Mouse (Mus musculus): ENCODE measurements at regions not wholly inside any gene's neighbourhood (a gene's known extent, or its start where the extent isn't known, plus 50 kb on each side); places are given as distances from the start of the nearest gene placed in this dataset.

DNA sequence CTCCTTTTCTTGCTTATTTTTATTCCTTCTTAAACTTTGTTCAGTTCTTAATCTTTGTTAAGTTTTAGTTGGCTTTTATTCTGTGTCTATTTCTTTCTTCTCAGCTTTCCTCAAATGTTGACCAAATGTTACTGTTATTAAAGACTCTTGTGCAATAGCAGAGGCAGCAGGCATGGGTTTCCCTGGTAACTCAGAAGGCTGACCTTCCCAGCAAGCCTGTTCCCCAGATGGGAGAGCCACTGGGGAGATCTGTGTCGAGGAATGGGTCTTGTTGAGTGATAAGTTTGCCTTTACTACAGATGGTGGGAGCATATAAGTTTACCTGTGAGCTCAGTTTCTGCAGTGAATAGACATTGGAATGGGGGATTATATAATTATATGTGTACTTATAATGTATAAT is 237.2 kb downstream of the Plpp3 start:
- peak; percentile 33 for DNase-seq (ENCODE audit: low read depth)

DNA sequence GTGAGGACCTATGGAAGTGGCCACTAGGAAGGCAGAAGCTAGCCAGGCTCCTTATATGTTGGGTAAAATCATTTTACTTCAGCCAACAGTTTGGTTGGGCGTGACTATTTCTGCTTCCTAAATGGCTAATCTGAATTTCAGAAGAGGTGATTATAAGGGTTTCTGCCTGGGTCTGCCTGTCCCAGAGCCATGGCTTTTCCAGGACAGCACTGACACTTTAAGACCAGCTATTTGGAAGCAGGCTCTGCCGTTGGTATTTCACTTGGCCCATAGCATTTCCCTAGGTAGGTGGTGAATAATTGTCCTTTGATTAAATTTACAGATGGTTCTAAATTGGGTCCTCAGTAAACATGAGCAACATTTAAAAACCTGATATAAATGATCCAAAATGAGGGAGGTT is 240.3 kb downstream of the Plpp3 start:
- no peak for DNase-seq (ENCODE audit: low read depth)

DNA sequence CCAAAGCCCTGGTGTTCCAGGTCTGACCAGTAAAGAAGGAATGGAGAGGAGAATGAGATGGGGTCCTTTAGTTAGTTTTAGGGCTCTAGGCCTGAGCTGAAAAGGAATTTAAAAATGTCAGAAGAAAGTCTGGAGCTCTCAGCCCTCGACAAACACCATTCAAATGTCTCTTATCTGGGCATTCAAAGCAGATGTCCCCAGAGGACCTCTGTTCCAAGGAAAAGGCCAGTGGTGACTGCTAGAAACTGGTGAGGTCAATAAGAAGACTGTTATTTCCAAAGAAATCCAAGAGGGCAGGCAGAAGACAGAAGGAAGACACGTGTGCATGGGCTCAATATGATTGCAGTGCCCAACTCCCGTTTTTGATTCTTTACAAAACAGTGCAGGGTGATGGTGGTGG is 244.9 kb downstream of the Plpp3 start:
- DNase-seq (ENCODE audit: low read depth), result no peak

- DNase-seq (ENCODE audit: low read depth), result no peak
Observed at GRCm38 (mm10) chr4:105403169-105403568, 246.0 kb downstream of the Plpp3 start.

DNA sequence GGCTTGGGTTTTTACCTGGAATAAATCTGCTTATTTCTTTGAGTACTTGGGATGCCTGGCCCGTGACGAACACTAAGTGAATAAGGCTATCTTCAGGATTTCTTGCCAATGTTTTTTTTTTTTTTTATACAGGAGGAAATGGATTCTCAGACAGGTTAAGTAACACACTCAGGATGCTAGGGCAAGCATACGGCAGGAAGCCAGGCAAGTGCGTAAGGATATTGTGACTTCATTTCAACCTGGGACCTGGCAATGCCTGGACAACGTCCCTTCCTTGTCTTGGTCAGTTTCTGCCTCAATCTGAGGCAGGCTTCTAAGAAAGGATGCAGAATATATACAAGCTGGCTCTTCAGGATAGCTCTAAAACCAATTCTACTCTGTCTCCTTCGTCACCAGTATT is 246.5 kb downstream of the Plpp3 start:
- no peak for DNase-seq (ENCODE audit: low read depth)

GRCm38 (mm10) chr4:105405728-105406127 is 248.6 kb downstream of the Plpp3 start:
- DNase-seq (ENCODE audit: low read depth), result no peak

DNA sequence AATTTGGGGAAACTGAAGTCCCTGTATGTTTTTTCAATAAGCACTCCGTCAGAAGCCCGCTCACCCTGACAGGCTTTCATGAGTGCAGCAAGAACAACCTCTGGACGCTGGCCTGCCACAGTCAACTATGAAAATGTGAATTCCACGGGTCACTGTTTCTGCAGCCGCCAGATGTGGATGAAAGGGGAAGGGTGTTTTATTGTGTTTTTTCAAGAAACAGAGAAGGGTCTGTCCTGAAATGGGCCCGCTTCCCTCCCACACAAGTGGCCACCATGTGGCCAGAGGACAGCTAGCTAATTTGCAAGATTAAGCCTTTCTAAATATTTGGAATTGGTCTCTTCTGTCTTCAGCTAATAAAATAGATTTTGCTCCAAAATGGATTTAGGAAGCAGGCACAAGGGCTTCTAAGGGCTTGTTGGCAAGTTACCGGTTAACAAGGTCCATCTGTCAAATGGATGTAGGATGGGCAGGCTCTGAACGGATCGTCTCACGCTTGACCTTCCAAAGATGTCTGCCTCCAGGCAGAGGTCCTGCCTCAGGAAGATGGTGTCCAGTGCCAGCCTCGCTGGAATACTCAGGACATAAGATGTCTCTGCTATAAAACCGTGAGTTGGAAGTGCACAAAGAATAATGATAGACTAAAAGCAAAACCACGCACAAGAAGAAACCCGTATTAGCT is 249.8 kb downstream of the Plpp3 start:
- no peak for DNase-seq (ENCODE audit: low read depth)

- no peak for DNase-seq (ENCODE audit: low read depth)
Observed at GRCm38 (mm10) chr4:105408896-105409295, 251.7 kb downstream of the Plpp3 start.

- peak; percentile 30 for DNase-seq (ENCODE audit: low read depth)
Observed at GRCm38 (mm10) chr4:105417166-105417565, 260.0 kb downstream of the Plpp3 start.

GRCm38 (mm10) chr4:105422466-105422865 is 265.3 kb downstream of the Plpp3 start:
- no peak for DNase-seq (ENCODE audit: low read depth)

DNA sequence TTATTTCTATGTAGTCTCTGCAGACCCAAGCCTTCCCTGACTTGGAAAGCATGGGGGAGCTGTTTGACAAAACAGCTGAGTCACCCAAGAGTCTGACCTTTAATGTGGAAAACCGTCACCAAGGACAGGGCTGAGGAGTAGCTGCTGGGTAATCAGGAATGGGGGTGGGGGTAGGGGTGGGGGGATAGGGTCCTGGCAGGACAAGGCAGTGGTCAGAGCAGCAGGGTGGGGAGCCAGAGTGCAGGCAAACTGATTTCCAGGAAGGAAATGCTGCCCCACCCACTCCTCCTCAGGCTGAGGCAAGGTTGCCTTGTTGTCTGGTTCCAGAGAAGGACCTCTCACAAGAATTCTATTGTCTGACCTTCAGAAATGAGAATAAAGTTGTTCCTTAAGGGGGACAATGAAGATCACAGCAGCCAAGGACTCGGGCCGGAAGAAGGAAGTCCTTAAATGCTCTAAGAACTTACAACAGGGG is 266.6 kb downstream of the Plpp3 start:
- no peak for DNase-seq (ENCODE audit: low read depth)

DNA sequence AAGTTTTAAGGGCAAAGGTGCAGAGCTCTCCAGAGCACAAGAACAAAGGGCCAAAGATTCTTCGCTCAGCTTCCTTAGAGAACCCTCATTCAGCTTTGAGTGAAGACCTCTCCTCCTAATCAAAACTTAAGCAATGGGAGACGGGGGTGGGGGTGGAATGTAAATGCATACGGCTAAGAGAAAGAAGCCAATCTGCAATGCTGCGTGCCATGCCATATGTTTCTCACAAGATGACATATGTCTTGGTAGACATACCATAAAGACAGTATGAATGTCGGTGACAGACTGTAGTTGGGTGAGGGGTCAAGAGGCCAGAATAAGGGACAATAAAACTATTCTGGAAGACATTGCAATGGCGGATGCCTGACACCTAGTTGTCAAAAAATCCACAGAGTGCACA is 267.9 kb downstream of the Plpp3 start:
- no peak for DNase-seq (ENCODE audit: low read depth)

DNA sequence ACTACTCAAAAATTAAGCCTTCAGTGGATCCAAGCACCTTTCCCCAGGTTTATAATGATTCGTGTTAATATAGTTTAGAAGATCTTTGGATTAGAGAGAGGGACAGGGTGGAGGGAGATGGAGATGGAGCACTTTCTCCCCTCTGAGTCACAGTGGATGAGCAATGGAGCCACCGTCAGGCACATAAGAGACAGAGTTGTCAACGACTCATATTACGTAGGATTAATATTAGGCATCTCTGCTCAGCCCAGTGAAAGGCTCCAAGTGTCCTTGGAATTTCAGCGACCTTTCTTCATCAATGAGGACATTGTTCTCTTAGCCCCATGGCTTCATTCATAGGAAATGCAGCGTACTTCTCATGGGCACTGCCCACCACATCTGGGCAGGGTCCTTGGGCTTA is 270.4 kb downstream of the Plpp3 start:
- no peak for DNase-seq (ENCODE audit: low read depth)

DNA sequence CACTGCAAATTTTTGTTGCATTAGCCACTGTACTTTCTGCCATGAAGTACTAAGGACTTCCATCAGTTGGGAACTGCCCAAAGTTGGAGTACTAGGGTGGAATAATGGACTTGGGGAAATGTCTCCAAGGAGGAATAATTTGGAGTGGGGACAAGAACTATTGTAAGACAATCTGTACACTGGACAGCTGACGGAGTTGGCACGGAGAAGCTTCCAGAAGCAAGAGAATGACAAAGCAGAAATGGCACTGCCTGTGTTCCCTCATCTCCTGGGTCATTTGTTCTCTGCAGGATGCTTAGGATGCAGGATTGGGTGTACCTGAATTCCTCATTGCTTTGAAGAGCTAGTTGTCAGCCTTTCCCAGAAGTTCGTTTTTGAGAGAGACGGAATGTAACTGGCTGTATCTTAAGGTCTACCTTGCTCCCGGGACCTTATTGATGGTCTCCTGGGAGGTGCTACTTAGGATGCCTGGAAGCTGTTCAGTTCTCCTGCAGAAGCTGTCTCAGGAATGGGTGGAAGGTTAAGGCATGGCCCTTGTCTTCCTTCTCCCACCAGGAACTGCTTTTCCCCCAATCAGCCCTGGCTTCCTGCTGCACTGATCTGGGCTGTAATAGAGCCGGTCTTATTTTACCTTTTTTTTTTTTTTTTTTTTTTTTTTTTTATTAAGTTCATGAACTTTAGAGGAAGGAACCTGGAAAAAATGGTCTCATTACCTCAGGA is 272.4 kb downstream of the Plpp3 start:
- DNase-seq (ENCODE audit: low read depth), result no peak

- DNase-seq (ENCODE audit: low read depth), result no peak
Observed at GRCm38 (mm10) chr4:105432461-105432860, 275.3 kb downstream of the Plpp3 start.

GRCm38 (mm10) chr4:105437141-105437540 is 280.0 kb downstream of the Plpp3 start:
- no peak for DNase-seq (ENCODE audit: low read depth)

GRCm38 (mm10) chr4:105449046-105449860 is 292.1 kb downstream of the Plpp3 start:
- DNase-seq (ENCODE audit: low read depth), result no peak

GRCm38 (mm10) chr4:105450881-105451280 is 293.7 kb downstream of the Plpp3 start:
- DNase-seq (ENCODE audit: low read depth), result no peak

- DNase-seq (ENCODE audit: low read depth), result peak; percentile 41
Observed at GRCm38 (mm10) chr4:105451871-105452270, 294.7 kb downstream of the Plpp3 start.

- peak; percentile 40 for DNase-seq (ENCODE audit: low read depth)
Observed at GRCm38 (mm10) chr4:105456955-105457621, 299.9 kb downstream of the Plpp3 start.

- DNase-seq (ENCODE audit: low read depth), result peak; percentile 44
Observed at GRCm38 (mm10) chr4:105459991-105460688, 303.0 kb downstream of the Plpp3 start.

- DNase-seq (ENCODE audit: low read depth), result no peak
Observed at GRCm38 (mm10) chr4:105460689-105461005, 303.5 kb downstream of the Plpp3 start.

Data from fibroblast of lung, adult 2 months (primary cell).